Mouse (Mus musculus) limb, embryonic 14.5 days (tissue): ENCODE data around the gene Hnrnpa3. TPM values are rescaled to one million over a fixed set of nuclear protein-coding genes. Genes with fewer than 3 reads are reported as not detected.

Experiments used
- ATAC-seq: fragments of 200-750 bp; cut with Nextera tagmentation; 2 replicates; pipeline ENCODE4 v1.8.0; 2017; ENCODE audit warnings: low read depth, moderate number of reproducible peaks, moderate TSS enrichment; ENCODE audit not compliant: low FRiP score
- DNase-seq: peaks from one replicate; pipeline ENCODE4 v3.0.0-alpha.2; 2015; ENCODE audit warnings: low spot score
- H3K27ac ChIP-seq: fragments of 300-500 bp; sonication (generic); replicated peaks from 2 replicates; pipeline ENCODE4 v1.5.1; 2014; ENCODE audit warnings: low read depth, mild to moderate bottlenecking, low read length, moderate library complexity, mixed read lengths
- H3K27me3 ChIP-seq: fragments of 300-500 bp; sonication (generic); 2 replicates; pipeline ENCODE4 v1.6.1; 2014; ENCODE audit warnings: low read length, mixed read lengths; ENCODE audit not compliant: control insufficient read depth, insufficient read depth
- H3K36me3 ChIP-seq: fragments of 300-500 bp; sonication (generic); 2 replicates; pipeline ENCODE4 v1.6.1; 2014; ENCODE audit warnings: mild to moderate bottlenecking, low read length, moderate library complexity, mixed read lengths; ENCODE audit not compliant: control insufficient read depth, insufficient read depth
- H3K4me1 ChIP-seq: fragments of 300-500 bp; sonication (generic); 2 replicates; pipeline ENCODE4 v1.6.1; 2014; ENCODE audit warnings: antibody characterized with exemption, low read length, mixed read lengths; ENCODE audit not compliant: control insufficient read depth, insufficient read depth
- H3K4me2 ChIP-seq: fragments of 300-500 bp; sonication (generic); replicated peaks from 2 replicates; pipeline ENCODE4 v1.6.1; 2014; ENCODE audit warnings: low read depth, mild to moderate bottlenecking, low read length, moderate library complexity; ENCODE audit not compliant: severe bottlenecking
- H3K4me3 ChIP-seq: fragments of 300-500 bp; sonication (generic); replicated peaks from 2 replicates; pipeline ENCODE4 v1.5.1; 2014; ENCODE audit warnings: low read length
- H3K9ac ChIP-seq: fragments of 300-500 bp; sonication (generic); 2 replicates; pipeline ENCODE4 v1.6.1; 2014; ENCODE audit warnings: mild to moderate bottlenecking, low read depth, low read length, moderate library complexity; ENCODE audit not compliant: severe bottlenecking
- H3K9me3 ChIP-seq: fragments of 300-500 bp; sonication (generic); 2 replicates; pipeline ENCODE4 v1.6.1; 2016; ENCODE audit warnings: low read length; ENCODE audit not compliant: control insufficient read depth
- POLR2A ChIP-seq: fragments of 200-500 bp; IDR thresholded peaks from 2 replicates; pipeline ENCODE4 v1.8.0; 2012; ENCODE audit warnings: inconsistent platforms, mild to moderate bottlenecking, moderate library complexity, borderline replicate concordance; ENCODE audit not compliant: insufficient read depth, insufficient read length; ENCODE audit errors: extremely low read depth
- WGBS: fragments of 180-500 bp; shearing (Covaris S2); extraction: QIAGEN DNeasy Blood & Tissue Kit; methylation state at CpG from one replicate; pipeline ENCODE4 v1.1.7; 2014; 5-methylcytosine and 5-hydroxymethylcytosine counted together
- microRNA-seq: library from miRNA; unstranded; fragments of <30 nt; microRNA quantifications from one replicate; pipeline ENCODE4, GENCODE M21; 2016
- polyA plus RNA-seq, 2 experiments: library from polyadenylated mRNA; depleted of rRNA in 1 of 2; stranded (reverse) in 1 of 2; unstranded in 1 of 2; fragments of >200 nt; fragmentation: Nextera tagmentation in 1 of 2; extraction: Ambion mirVana in 1 of 2; gene quantifications; 2 replicates each; pipeline versions ENCODE4 v1.2.1 to v1.2.3; 2012 to 2014

Gene Hnrnpa3
- polyA plus RNA-seq, 2 experiments, result 233 to 733 TPM

GRCm38 (mm10) chr2:75706435-75706834, 47.4 kb downstream of the Hnrnpa3 start:
- Histone ChIP-seq H3K9me3 (0 out of 2 replicates have a peak, but pooled peaks cover 3% of the 10 kb centered on the region), H3K4me1 (peaks cover 15% of the 10 kb centered on the region), H3K36me3 (no peaks in the 10 kb centered on the region), H3K27me3 (no peaks in the 10 kb centered on the region), H3K27ac (no peak overlapping the region), H3K4me3 (no peak overlapping the region), H3K9ac (no peak overlapping the region), H3K4me2 (no peak overlapping the region)
- no peak for TF ChIP-seq POLR2A
- no peak for DNase-seq
- 69% methylated on average over 5 of the region's 5 CpGs for WGBS
- ATAC-seq, result no peak

- no peak overlapping the region for H3K9ac ChIP-seq
- H3K4me3 ChIP-seq, result no peak overlapping the region
- no peak for DNase-seq
- WGBS, result 36% methylated on average over 1 of the region's 1 CpGs
- no peak for TF ChIP-seq POLR2A
- ATAC-seq, result no peak
- no peaks in the 10 kb centered on the region for H3K36me3 ChIP-seq
- peaks cover 6% of the 10 kb centered on the region; the same call in 1 of the 2 replicates for H3K4me1 ChIP-seq
- H3K27me3 ChIP-seq, result no peaks in the 10 kb centered on the region
- H3K4me2 ChIP-seq, result no peak overlapping the region
- H3K9me3 ChIP-seq, result 0 out of 2 replicates have a peak, but pooled peaks cover 3% of the 10 kb centered on the region
- H3K27ac ChIP-seq, result no peak overlapping the region
These were observed 48.4 kb downstream of the Hnrnpa3 start for GRCm38 (mm10) chr2:75707420-75707819.

GRCm38 (mm10) chr2:75713083-75713482, 54.0 kb downstream of the Hnrnpa3 start:
- Histone ChIP-seq H3K27ac (no peak overlapping the region), H3K9me3 (0 out of 2 replicates have a peak, but pooled peaks cover 3% of the 10 kb centered on the region), H3K4me3 (no peak overlapping the region), H3K36me3 (no peaks in the 10 kb centered on the region), H3K9ac (no peak overlapping the region), H3K4me1 (0 out of 2 replicates have a peak, but pooled peaks cover 4% of the 10 kb centered on the region), H3K4me2 (no peak overlapping the region), H3K27me3 (no peaks in the 10 kb centered on the region)
- no peak for DNase-seq
- ATAC-seq, result no peak
- WGBS, result 93% methylated on average over 3 of the region's 3 CpGs
- no peak for TF ChIP-seq POLR2A

GRCm38 (mm10) chr2:75714766-75715165, 55.7 kb downstream of the Hnrnpa3 start:
- H3K9ac ChIP-seq, result no peak overlapping the region
- no peak overlapping the region for H3K27ac ChIP-seq
- ATAC-seq (no peak), DNase-seq (no peak)
- 60% methylated on average over 4 of the region's 4 CpGs for WGBS
- H3K27me3 ChIP-seq, result no peaks in the 10 kb centered on the region
- no peak for TF ChIP-seq POLR2A
- no peak overlapping the region for H3K4me2 ChIP-seq
- 0 out of 2 replicates have a peak, but pooled peaks cover 4% of the 10 kb centered on the region for H3K4me1 ChIP-seq
- H3K9me3 ChIP-seq, result no peaks in the 10 kb centered on the region
- no peaks in the 10 kb centered on the region for H3K36me3 ChIP-seq
- no peak overlapping the region for H3K4me3 ChIP-seq

GRCm38 (mm10) chr2:75716046-75717016, 57.3 kb downstream of the Hnrnpa3 start:
- Histone ChIP-seq H3K36me3 (no peaks in the 10 kb centered on the region), H3K9ac (no peak overlapping the region), H3K4me1 (0 out of 2 replicates have a peak, but pooled peaks cover 4% of the 10 kb centered on the region), H3K27me3 (no peaks in the 10 kb centered on the region), H3K4me3 (no peak overlapping the region), H3K27ac (no peak overlapping the region), H3K9me3 (no peaks in the 10 kb centered on the region), H3K4me2 (no peak overlapping the region)
- DNase-seq (no peak), ATAC-seq (no peak; the same call in 1 of the 2 replicates)
- 43% methylated on average over 12 of the region's 12 CpGs for WGBS
- no peak for TF ChIP-seq POLR2A

Small RNAs within 50 kb of the gene (microRNA-seq; reads per million reads assigned to microRNA genes)
- gene Gm24574, result not detected

Other genes with a start within 250 kb of the Hnrnpa3 start
- gene Nfe2l2, start 45.4 kb downstream of the Hnrnpa3 start, polyA plus RNA-seq (2012; rRNA removed), result 28.3 and 32.5 TPM in 2 replicates
- gene Nfe2l2, start 45.4 kb downstream of the Hnrnpa3 start, polyA plus RNA-seq (2014; fragmentation: Nextera tagmentation; extraction: Ambion mirVana), result 37.4 and 37.6 TPM in 2 replicates
- 17.0 and 18.0 TPM in 2 replicates for gene Agps, start 172.9 kb downstream of the Hnrnpa3 start, polyA plus RNA-seq (2012; rRNA removed)
- 27.5 and 34.1 TPM in 2 replicates for gene Agps, start 172.9 kb downstream of the Hnrnpa3 start, polyA plus RNA-seq (2014; fragmentation: Nextera tagmentation; extraction: Ambion mirVana)